9 mouse cellular contexts compared by ENCODE assay signal in the genomic region with DNA sequence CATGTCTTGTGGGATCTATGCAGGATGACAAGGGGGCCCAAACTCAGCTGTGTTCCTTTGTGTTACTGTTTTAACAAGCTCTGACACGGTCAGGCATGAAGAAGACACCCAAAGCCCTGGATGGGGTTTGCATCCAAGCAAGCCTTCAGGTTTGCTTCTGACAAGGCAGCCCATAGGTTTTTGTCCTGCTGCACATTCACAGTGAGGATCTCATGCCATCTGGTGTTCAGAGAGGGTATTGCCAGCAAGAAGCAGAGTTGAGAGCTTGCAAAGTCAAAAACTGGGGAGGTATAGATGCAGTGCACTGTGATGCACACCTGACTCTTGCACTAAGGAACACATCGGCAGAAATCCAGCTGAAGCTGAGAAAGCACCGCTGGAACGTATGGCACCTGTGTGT.
DNase-seq lines count a peak whose midpoint lies in the region; ATAC-seq lines count a peak whose summit lies in the region.
"Had no signal": no experiment of that assay in that cellular context is flagged by ENCODE, and none has a peak within 500 bp of the region (broad histone marks: within the 10 kb centered on the region; RNA-seq: fewer than 3 reads in every experiment).

No protein-coding gene starts in this region.

- H3K4me1 ChIP-seq in heart, embryonic 11.5 days (ENCODE audit: control insufficient read depth, insufficient read depth, low read length) = no peaks in the 10 kb centered on the region
- H3K4me1 ChIP-seq in forebrain, embryonic 15.5 days = no peaks in the 10 kb centered on the region
- H3K4me1 ChIP-seq in hindbrain, embryonic 16.5 days (ENCODE audit: control insufficient read depth, insufficient read depth, low read depth, low read length) = no peaks in the 10 kb centered on the region
- H3K4me1 ChIP-seq in midbrain, embryonic 10.5 days = no peaks in the 10 kb centered on the region
- H3K4me1 ChIP-seq: liver, embryonic 15.5 days had no signal

- DNase-seq in heart, adult 11 months = peak; percentile 89
- DNase-seq in c-Kit-positive CD71-positive TER-119-positive erythroid progenitor cells, embryonic 14.5 days (ENCODE audit: low spot score) = peak; percentile 11
- DNase-seq in left cerebral cortex, adult 11 months (ENCODE audit: low spot score) = peak; percentile 13
- peak; percentile 67 for DNase-seq in midbrain, embryonic 10.5 days (ENCODE audit: low spot score)
- DNase-seq in skeletal muscle tissue, adult 2 months (ENCODE audit: low read depth, low spot score) = peak; percentile 15

- H3K27ac ChIP-seq in heart, embryonic 11.5 days (ENCODE audit: low read depth, low read length) = no peak overlapping the region
- no peak overlapping the region for H3K27ac ChIP-seq in forebrain, embryonic 15.5 days (replicated peaks)
- H3K27ac ChIP-seq in hindbrain, embryonic 16.5 days (ENCODE audit: low read depth, low read length) = no peak overlapping the region
- no peak overlapping the region; the same call in 1 of the 2 replicates for H3K27ac ChIP-seq in midbrain, embryonic 10.5 days (replicated peaks)
- H3K27ac ChIP-seq: liver, embryonic 15.5 days had no signal

- H3K4me2 ChIP-seq in heart, embryonic 11.5 days = no peak overlapping the region
- H3K4me2 ChIP-seq in forebrain, embryonic 15.5 days (replicated peaks) = no peak overlapping the region
- H3K4me2 ChIP-seq in hindbrain, embryonic 16.5 days (ENCODE audit: low read length) = no peak overlapping the region
- H3K4me2 ChIP-seq: liver, embryonic 15.5 days had no signal

- no peak overlapping the region for H3K4me3 ChIP-seq in heart, embryonic 11.5 days (ENCODE audit: low read depth, low read length)
- no peak overlapping the region for H3K4me3 ChIP-seq in forebrain, embryonic 15.5 days
- no peak overlapping the region for H3K4me3 ChIP-seq in hindbrain, embryonic 16.5 days (ENCODE audit: low read length)
- H3K4me3 ChIP-seq in midbrain, embryonic 10.5 days = no peak overlapping the region
- H3K4me3 ChIP-seq: liver, embryonic 15.5 days had no signal

- 37% methylated on average over 4 of the region's 4 CpGs for WGBS in heart, embryonic 11.5 days (ENCODE audit: insufficient replicate concordance)
- 53% methylated on average over 4 of the region's 4 CpGs for WGBS in forebrain, embryonic 15.5 days
- WGBS in hindbrain, embryonic 16.5 days = 44% methylated on average over 4 of the region's 4 CpGs
- 47% methylated on average over 4 of the region's 4 CpGs for WGBS in midbrain, embryonic 10.5 days

- H3K9ac ChIP-seq in heart, embryonic 11.5 days (ENCODE audit: low read depth, low read length) = no peak overlapping the region
- H3K9ac ChIP-seq in forebrain, embryonic 15.5 days (replicated peaks) = no peak overlapping the region
- no peak overlapping the region for H3K9ac ChIP-seq in hindbrain, embryonic 16.5 days (ENCODE audit: low read depth, low read length)
- H3K9ac ChIP-seq: liver, embryonic 15.5 days had no signal

- no peaks in the 10 kb centered on the region for H3K36me3 ChIP-seq in heart, embryonic 11.5 days (ENCODE audit: control insufficient read depth, insufficient read depth, low read length)
- H3K36me3 ChIP-seq in forebrain, embryonic 15.5 days = no peaks in the 10 kb centered on the region
- H3K36me3 ChIP-seq in hindbrain, embryonic 16.5 days (ENCODE audit: control insufficient read depth, insufficient read depth, low read length) = no peaks in the 10 kb centered on the region
- H3K36me3 ChIP-seq in midbrain, embryonic 10.5 days = no peaks in the 10 kb centered on the region
- H3K36me3 ChIP-seq: liver, embryonic 15.5 days had no signal

- ATAC-seq in heart, embryonic 11.5 days (replicated peaks; ENCODE audit: insufficient number of reproducible peaks, low FRiP score, low TSS enrichment) = no peak
- ATAC-seq in forebrain, embryonic 15.5 days (replicated peaks) = peak; percentile 71
- ATAC-seq in hindbrain, embryonic 16.5 days = peak; percentile 60; the same call in 1 of the 2 replicates

- no peaks in the 10 kb centered on the region for H3K27me3 ChIP-seq in heart, embryonic 11.5 days (ENCODE audit: control insufficient read depth, insufficient read depth, low read length)
- no peaks in the 10 kb centered on the region for H3K27me3 ChIP-seq in forebrain, embryonic 15.5 days
- no peaks in the 10 kb centered on the region for H3K27me3 ChIP-seq in hindbrain, embryonic 16.5 days (replicated peaks; ENCODE audit: control insufficient read depth, insufficient read depth, low read length)
- no peaks in the 10 kb centered on the region for H3K27me3 ChIP-seq in midbrain, embryonic 10.5 days (ENCODE audit: low read depth, poor library complexity, severe bottlenecking)
- H3K27me3 ChIP-seq: liver, embryonic 15.5 days had no signal

- no peaks in the 10 kb centered on the region for H3K9me3 ChIP-seq in heart, embryonic 11.5 days (replicated peaks; ENCODE audit: control insufficient read depth, low read length)
- no peaks in the 10 kb centered on the region for H3K9me3 ChIP-seq in forebrain, embryonic 15.5 days
- H3K9me3 ChIP-seq in hindbrain, embryonic 16.5 days (ENCODE audit: control insufficient read depth, low read length) = no peaks in the 10 kb centered on the region
- no peaks in the 10 kb centered on the region for H3K9me3 ChIP-seq in midbrain, embryonic 10.5 days (replicated peaks)
- H3K9me3 ChIP-seq: liver, embryonic 15.5 days had no signal

Comparison
In these comparisons a context has a peak if more than half of its experiments do, and no peak if none do; other contexts are left out.
1. DNase-seq: peak in every context shown above with its lines; median percentile 89 in heart, adult 11 months; 67 in midbrain, embryonic 10.5 days; 15 in skeletal muscle tissue, adult 2 months; 13 in left cerebral cortex, adult 11 months; 11 in c-Kit-positive CD71-positive TER-119-positive erythroid progenitor cells, embryonic 14.5 days.